Mouse (Mus musculus): ENCODE results near the gene Cln5.

The Cln5 gene

GRCm38 (mm10) chr14:103079209-103079977 is 9.4 kb downstream of the Cln5 start:
- DNase-seq: peak; percentile 79

- DNase-seq: no peak
Observed at GRCm38 (mm10) chr14:103085840-103086533, 16.0 kb downstream of the Cln5 start.

- no peak for DNase-seq
Observed at GRCm38 (mm10) chr14:103086671-103087324, 16.8 kb downstream of the Cln5 start.

- DNase-seq: no peak
Observed at GRCm38 (mm10) chr14:103087846-103088245, 17.8 kb downstream of the Cln5 start.

- peak; percentile 48 for DNase-seq
Observed at GRCm38 (mm10) chr14:103088624-103089023, 18.6 kb downstream of the Cln5 start.

GRCm38 (mm10) chr14:103093236-103093635 is 23.2 kb downstream of the Cln5 start:
- no peak for DNase-seq

- no peak for DNase-seq
Observed at GRCm38 (mm10) chr14:103093670-103094069, 23.7 kb downstream of the Cln5 start.

- no peak for DNase-seq
Observed at GRCm38 (mm10) chr14:103095036-103095435, 25.0 kb downstream of the Cln5 start.

- no peak for DNase-seq
Observed at GRCm38 (mm10) chr14:103095826-103096225, 25.8 kb downstream of the Cln5 start.

- DNase-seq: no peak
Observed at GRCm38 (mm10) chr14:103096621-103097020, 26.6 kb downstream of the Cln5 start.

- no peak for DNase-seq
Observed at GRCm38 (mm10) chr14:103098213-103098586, 28.2 kb downstream of the Cln5 start.

- DNase-seq: peak; percentile 86
Observed at GRCm38 (mm10) chr14:103098587-103099235, 28.7 kb downstream of the Cln5 start.

GRCm38 (mm10) chr14:103099238-103099933 is 29.4 kb downstream of the Cln5 start, which contains the start of gene Fbxl3:
TSS of gene Fbxl3 (minus strand) at chr14:103099566.
- peak; percentile 88 for DNase-seq

- DNase-seq: no peak
Observed at GRCm38 (mm10) chr14:103100296-103100695, 30.3 kb downstream of the Cln5 start.

GRCm38 (mm10) chr14:103101171-103101570 is 31.2 kb downstream of the Cln5 start:
- DNase-seq: no peak

GRCm38 (mm10) chr14:103102246-103102645 is 32.2 kb downstream of the Cln5 start:
- DNase-seq: no peak

GRCm38 (mm10) chr14:103102731-103103335 is 32.8 kb downstream of the Cln5 start:
- DNase-seq: no peak

GRCm38 (mm10) chr14:103106301-103106700 is 36.3 kb downstream of the Cln5 start:
- no peak for DNase-seq

GRCm38 (mm10) chr14:103109971-103110370 is 40.0 kb downstream of the Cln5 start:
- DNase-seq: no peak

GRCm38 (mm10) chr14:103112606-103113363 is 42.8 kb downstream of the Cln5 start:
- no peak for DNase-seq

GRCm38 (mm10) chr14:103114994-103115670 is 45.1 kb downstream of the Cln5 start:
- DNase-seq: no peak

All from cerebellum, adult 11 months (tissue).